Mouse (Mus musculus): ENCODE data around the gene Atp9a. TPM values are rescaled to one million over a fixed set of nuclear protein-coding genes. Genes with fewer than 3 reads are reported as not detected.

The Atp9a gene
- polyA plus RNA-seq, 1 experiment from 2014 or later, result 85.0 TPM

DNA sequence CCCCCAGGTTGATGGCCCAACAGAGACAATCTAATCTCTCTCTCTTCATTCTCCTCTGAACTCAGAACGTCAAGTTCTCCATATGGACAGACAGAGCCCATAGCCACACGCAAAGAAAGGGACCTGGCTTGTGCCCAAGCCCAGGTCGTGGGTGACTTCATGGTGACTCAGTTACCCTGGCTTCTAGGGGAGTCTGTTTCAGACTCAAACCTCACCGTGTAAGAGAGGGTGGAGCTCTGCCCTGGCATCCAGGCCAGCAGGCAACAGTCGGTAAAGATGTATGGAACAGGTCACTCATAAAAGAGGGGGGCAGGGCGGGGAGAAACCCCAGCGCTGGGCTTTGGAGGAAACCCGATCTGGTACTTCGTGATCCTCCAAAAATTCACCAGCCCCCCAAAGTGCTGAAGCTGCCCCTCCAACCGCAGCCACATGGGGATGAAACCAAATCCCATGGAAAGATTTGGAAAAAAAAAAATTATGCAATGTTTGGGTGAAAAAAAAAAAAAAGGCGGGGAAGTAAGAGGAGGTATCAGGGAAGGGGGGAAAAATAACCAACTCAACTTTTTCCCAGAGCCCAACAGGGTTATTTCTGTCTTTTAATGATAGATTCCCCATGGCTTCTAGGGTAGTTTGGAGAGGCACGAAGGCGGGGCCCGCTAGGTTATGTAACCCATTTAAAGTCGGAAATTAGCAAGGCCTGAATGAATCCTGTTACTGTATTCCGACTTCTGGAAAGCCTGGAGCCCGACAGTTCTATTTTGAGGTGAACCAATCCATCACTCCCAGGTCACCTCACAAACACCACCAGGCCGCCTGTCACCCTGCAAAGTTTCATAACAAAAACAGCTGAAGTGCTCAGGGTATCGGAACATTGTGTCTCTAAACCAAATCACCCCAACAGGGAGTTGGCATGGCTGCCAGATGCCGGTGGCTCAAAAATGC lies 114.1 kb downstream of the Atp9a start:
- Histone ChIP-seq H3K27ac (ENCODE audit: low read depth, low read length) (no peak overlapping the region), H3K27me3 (replicated peaks; ENCODE audit: control insufficient read depth, insufficient read depth, low read length) (no peaks in the 10 kb centered on the region), H3K4me2 (ENCODE audit: low read length) (no peak overlapping the region), H3K36me3 (ENCODE audit: control insufficient read depth, insufficient read depth, low read length) (no peaks in the 10 kb centered on the region), H3K4me3 (ENCODE audit: low read length) (no peak overlapping the region), H3K9me3 (ENCODE audit: control insufficient read depth, low read length) (peaks cover 3% of the 10 kb centered on the region; the same call in 1 of the 2 replicates), H3K4me1 (ENCODE audit: control insufficient read depth, insufficient read depth, low read depth, low read length) (peaks cover 10% of the 10 kb centered on the region), H3K9ac (ENCODE audit: low read depth, low read length) (no peak overlapping the region)
- WGBS, result 59% methylated on average over 20 of the region's 20 CpGs
- ATAC-seq, result no peak

- peak; percentile 55 for ATAC-seq
- H3K4me2 ChIP-seq (ENCODE audit: low read length), result no peak overlapping the region
- H3K9me3 ChIP-seq (ENCODE audit: control insufficient read depth, low read length), result peaks cover 3% of the 10 kb centered on the region; the same call in 1 of the 2 replicates
- WGBS, result 43% methylated on average over 9 of the region's 9 CpGs
- peaks cover 10% of the 10 kb centered on the region for H3K4me1 ChIP-seq (ENCODE audit: control insufficient read depth, insufficient read depth, low read depth, low read length)
- H3K4me3 ChIP-seq (ENCODE audit: low read length), result no peak overlapping the region
- H3K27ac ChIP-seq (ENCODE audit: low read depth, low read length), result peak overlapping the region; percentile 45
- H3K27me3 ChIP-seq (replicated peaks; ENCODE audit: control insufficient read depth, insufficient read depth, low read length), result no peaks in the 10 kb centered on the region
- no peaks in the 10 kb centered on the region for H3K36me3 ChIP-seq (ENCODE audit: control insufficient read depth, insufficient read depth, low read length)
- H3K9ac ChIP-seq (ENCODE audit: low read depth, low read length), result no peak overlapping the region
Measured at GRCm38 (mm10) chr2:168626385-168626784, 115.8 kb downstream of the Atp9a start.

DNA sequence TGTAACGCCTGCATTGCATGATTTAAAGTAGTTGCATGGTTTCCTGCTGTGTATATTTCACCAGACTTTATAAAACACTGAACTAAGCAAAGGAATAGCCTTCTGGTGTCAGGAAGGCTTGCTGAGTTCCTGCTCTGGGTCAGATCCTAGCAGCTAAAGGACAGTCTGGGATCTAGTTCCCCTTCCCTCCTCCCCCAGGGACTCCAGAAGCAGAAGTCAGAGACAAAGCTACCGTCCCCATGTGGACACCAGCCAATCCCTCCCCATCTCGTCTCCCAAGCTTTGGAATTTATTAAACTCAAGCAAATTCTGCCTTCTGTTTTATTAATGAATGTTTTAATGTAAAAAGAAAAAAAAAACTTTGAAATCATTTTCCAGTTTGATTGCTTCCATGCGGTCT lies 117.1 kb downstream of the Atp9a start:
- no peak for ATAC-seq
- no peaks in the 10 kb centered on the region for H3K36me3 ChIP-seq (ENCODE audit: control insufficient read depth, insufficient read depth, low read length)
- no peak overlapping the region for H3K27ac ChIP-seq (ENCODE audit: low read depth, low read length)
- no peak overlapping the region for H3K4me3 ChIP-seq (ENCODE audit: low read length)
- H3K4me2 ChIP-seq (ENCODE audit: low read length), result no peak overlapping the region
- H3K9ac ChIP-seq (ENCODE audit: low read depth, low read length), result no peak overlapping the region
- H3K4me1 ChIP-seq (ENCODE audit: control insufficient read depth, insufficient read depth, low read depth, low read length), result peaks cover 10% of the 10 kb centered on the region
- H3K27me3 ChIP-seq (replicated peaks; ENCODE audit: control insufficient read depth, insufficient read depth, low read length), result no peaks in the 10 kb centered on the region
- WGBS, result 59% methylated on average over 4 of the region's 4 CpGs
- H3K9me3 ChIP-seq (ENCODE audit: control insufficient read depth, low read length), result peaks cover 3% of the 10 kb centered on the region; the same call in 1 of the 2 replicates

GRCm38 (mm10) chr2:168621111-168621802 lies 121.0 kb downstream of the Atp9a start:
- H3K27ac ChIP-seq (ENCODE audit: low read depth, low read length), result no peak overlapping the region
- H3K4me2 ChIP-seq (ENCODE audit: low read length), result no peak overlapping the region
- WGBS, result 75% methylated on average over 11 of the region's 11 CpGs
- H3K36me3 ChIP-seq (ENCODE audit: control insufficient read depth, insufficient read depth, low read length), result no peaks in the 10 kb centered on the region
- H3K9me3 ChIP-seq (ENCODE audit: control insufficient read depth, low read length), result peaks cover 3% of the 10 kb centered on the region; the same call in 1 of the 2 replicates
- H3K4me1 ChIP-seq (ENCODE audit: control insufficient read depth, insufficient read depth, low read depth, low read length), result peaks cover 3% of the 10 kb centered on the region
- no peak for ATAC-seq
- H3K9ac ChIP-seq (ENCODE audit: low read depth, low read length), result no peak overlapping the region
- no peaks in the 10 kb centered on the region for H3K27me3 ChIP-seq (replicated peaks; ENCODE audit: control insufficient read depth, insufficient read depth, low read length)
- no peak overlapping the region for H3K4me3 ChIP-seq (ENCODE audit: low read length)

DNA sequence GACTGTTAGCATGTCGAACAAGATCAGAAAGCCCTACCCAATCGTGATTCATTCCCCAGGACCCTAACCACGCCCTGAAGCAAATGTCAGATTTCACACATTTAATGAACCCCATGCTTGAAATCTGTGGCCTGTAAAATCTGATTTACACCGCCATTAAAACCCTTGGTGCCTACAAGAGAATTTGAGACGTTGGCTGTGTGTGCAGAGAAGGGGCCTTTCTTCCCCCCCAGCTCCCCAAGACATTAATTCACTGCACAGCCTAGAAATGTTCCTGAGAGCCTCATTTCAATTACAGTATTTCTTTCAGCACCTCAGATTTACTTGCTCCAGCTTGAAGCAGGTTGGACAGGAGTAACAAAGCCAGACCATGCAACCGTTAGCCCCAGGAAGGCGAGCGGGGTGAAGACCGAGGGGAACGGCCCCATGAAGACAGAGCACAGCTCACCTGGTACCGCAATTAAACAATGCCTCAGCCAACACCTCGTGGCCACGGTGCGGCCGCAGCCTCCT lies 123.9 kb downstream of the Atp9a start:
- Histone ChIP-seq H3K4me3 (ENCODE audit: low read length) (no peak overlapping the region), H3K27ac (ENCODE audit: low read depth, low read length) (no peak overlapping the region), H3K27me3 (replicated peaks; ENCODE audit: control insufficient read depth, insufficient read depth, low read length) (no peaks in the 10 kb centered on the region; the same call in 1 of the 2 replicates), H3K36me3 (ENCODE audit: control insufficient read depth, insufficient read depth, low read length) (no peaks in the 10 kb centered on the region), H3K9ac (ENCODE audit: low read depth, low read length) (no peak overlapping the region), H3K4me2 (ENCODE audit: low read length) (no peak overlapping the region), H3K4me1 (ENCODE audit: control insufficient read depth, insufficient read depth, low read depth, low read length) (peaks cover 3% of the 10 kb centered on the region; the same call in 1 of the 2 replicates), H3K9me3 (ENCODE audit: control insufficient read depth, low read length) (no peaks in the 10 kb centered on the region)
- ATAC-seq, result no peak
- 73% methylated on average over 15 of the region's 15 CpGs for WGBS

- H3K4me2 ChIP-seq (ENCODE audit: low read length), result no peak overlapping the region
- 88% methylated on average over 3 of the region's 3 CpGs for WGBS
- peaks cover 3% of the 10 kb centered on the region; the same call in 1 of the 2 replicates for H3K4me1 ChIP-seq (ENCODE audit: control insufficient read depth, insufficient read depth, low read depth, low read length)
- no peak for ATAC-seq
- no peaks in the 10 kb centered on the region; the same call in 1 of the 2 replicates for H3K27me3 ChIP-seq (replicated peaks; ENCODE audit: control insufficient read depth, insufficient read depth, low read length)
- H3K36me3 ChIP-seq (ENCODE audit: control insufficient read depth, insufficient read depth, low read length), result no peaks in the 10 kb centered on the region
- H3K9ac ChIP-seq (ENCODE audit: low read depth, low read length), result no peak overlapping the region
- H3K9me3 ChIP-seq (ENCODE audit: control insufficient read depth, low read length), result no peaks in the 10 kb centered on the region
- H3K27ac ChIP-seq (ENCODE audit: low read depth, low read length), result no peak overlapping the region
- H3K4me3 ChIP-seq (ENCODE audit: low read length), result no peak overlapping the region
Measured at GRCm38 (mm10) chr2:168615160-168615559, 127.0 kb downstream of the Atp9a start.

- no peaks in the 10 kb centered on the region for H3K9me3 ChIP-seq (ENCODE audit: control insufficient read depth, low read length)
- H3K4me2 ChIP-seq (ENCODE audit: low read length), result no peak overlapping the region
- H3K36me3 ChIP-seq (ENCODE audit: control insufficient read depth, insufficient read depth, low read length), result no peaks in the 10 kb centered on the region
- H3K27me3 ChIP-seq (replicated peaks; ENCODE audit: control insufficient read depth, insufficient read depth, low read length), result no peaks in the 10 kb centered on the region; the same call in 1 of the 2 replicates
- H3K27ac ChIP-seq (ENCODE audit: low read depth, low read length), result no peak overlapping the region
- 70% methylated on average over 18 of the region's 18 CpGs for WGBS
- H3K4me3 ChIP-seq (ENCODE audit: low read length), result no peak overlapping the region
- ATAC-seq, result no peak
- no peak overlapping the region for H3K9ac ChIP-seq (ENCODE audit: low read depth, low read length)
- H3K4me1 ChIP-seq (ENCODE audit: control insufficient read depth, insufficient read depth, low read depth, low read length), result peaks cover 3% of the 10 kb centered on the region; the same call in 1 of the 2 replicates
Measured at GRCm38 (mm10) chr2:168614170-168614872, 127.9 kb downstream of the Atp9a start.

- H3K4me2 ChIP-seq (ENCODE audit: low read length), result no peak overlapping the region
- no peak overlapping the region for H3K4me3 ChIP-seq (ENCODE audit: low read length)
- WGBS, result 55% methylated on average over 13 of the region's 13 CpGs
- no peak overlapping the region for H3K9ac ChIP-seq (ENCODE audit: low read depth, low read length)
- H3K27me3 ChIP-seq (replicated peaks; ENCODE audit: control insufficient read depth, insufficient read depth, low read length), result no peaks in the 10 kb centered on the region; the same call in 1 of the 2 replicates
- no peak for ATAC-seq
- no peaks in the 10 kb centered on the region for H3K9me3 ChIP-seq (ENCODE audit: control insufficient read depth, low read length)
- peaks cover 4% of the 10 kb centered on the region; the same call in 1 of the 2 replicates for H3K4me1 ChIP-seq (ENCODE audit: control insufficient read depth, insufficient read depth, low read depth, low read length)
- H3K36me3 ChIP-seq (ENCODE audit: control insufficient read depth, insufficient read depth, low read length), result no peaks in the 10 kb centered on the region
- H3K27ac ChIP-seq (ENCODE audit: low read depth, low read length), result no peak overlapping the region
Measured at GRCm38 (mm10) chr2:168613092-168613880, 128.9 kb downstream of the Atp9a start.

Data from hindbrain, embryonic 16.5 days (tissue).